Mouse (Mus musculus) ES-E14 (cell line): ENCODE data around the gene BC107364. TPM values are rescaled to one million over a fixed set of nuclear protein-coding genes. Genes with fewer than 3 reads are reported as not detected.
A peak's percentile ranks its signal among the peaks of the same experiment; 100 is the strongest.
"Not testable (repeated sequence)": the region's sequence is repeated elsewhere in the genome, so short reads cannot be mapped to it uniquely, and the experiment has no call there.

Source experiments
- DNase-seq: peaks from one replicate; pipeline ENCODE4 v3.0.0-alpha.2; 2013; ENCODE audit warnings: low read depth, low spot score
- H3K27ac ChIP-seq: 2 replicates; pipeline ENCODE4 v1.5.1; 2012; ENCODE audit warnings: low read depth, mild to moderate bottlenecking, low read length, moderate library complexity, mixed read lengths; ENCODE audit not compliant: poor library complexity, insufficient read depth, severe bottlenecking
- H3K36me3 ChIP-seq: 2 replicates; pipeline ENCODE4 v1.6.1; 2012; ENCODE audit warnings: mild to moderate bottlenecking, low read length, moderate library complexity, mixed read lengths; ENCODE audit not compliant: control insufficient read depth, poor library complexity, insufficient read depth, severe bottlenecking
- H3K4me1 ChIP-seq, 2 experiments: fragments of 150-350 bp in 1 of 2; sonication (generic) in 1 of 2; 2 replicates each; pipeline ENCODE4 v1.6.1; 2012; ENCODE audit warnings: low read length in 2 of 2, mild to moderate bottlenecking in 1 of 2, mixed read lengths in 1 of 2; ENCODE audit not compliant: control insufficient read depth in 2 of 2, insufficient read depth in 2 of 2, poor library complexity in 1 of 2
- H3K4me3 ChIP-seq, 2 experiments: fragments of 150-350 bp in 1 of 2; sonication (generic) in 1 of 2; 2 replicates each; pipeline ENCODE4 v1.5.1; 2012; ENCODE audit warnings: low read length in 2 of 2, low read depth in 1 of 2, mild to moderate bottlenecking in 1 of 2, mixed read lengths in 1 of 2; ENCODE audit not compliant: insufficient read depth in 1 of 2, poor library complexity in 1 of 2, severe bottlenecking in 1 of 2
- H3K9ac ChIP-seq: 2 replicates; pipeline ENCODE4 v1.6.1; 2012; ENCODE audit warnings: low read depth, mild to moderate bottlenecking, low read length, mixed read lengths; ENCODE audit not compliant: poor library complexity, insufficient read depth, severe bottlenecking
- H3K9me3 ChIP-seq: fragments of 150-350 bp; sonication (generic); 2 replicates; pipeline ENCODE4 v1.6.1; 2012; ENCODE audit warnings: low read depth, mild to moderate bottlenecking, low read length; ENCODE audit not compliant: control insufficient read depth, insufficient read depth
- CHD2 ChIP-seq: IDR thresholded peaks from 2 replicates; pipeline ENCODE4 v1.6.1; 2014; ENCODE audit warnings: mild to moderate bottlenecking, low read depth, low read length, inconsistent platforms
- HCFC1 ChIP-seq: IDR thresholded peaks from 2 replicates; pipeline ENCODE4 v1.6.1; 2012; ENCODE audit warnings: low read length, inconsistent platforms, borderline replicate concordance; ENCODE audit not compliant: insufficient read depth
- MAFK ChIP-seq: IDR thresholded peaks from 2 replicates; pipeline ENCODE4 v1.6.1; 2014; ENCODE audit warnings: mild to moderate bottlenecking, low read depth, low read length, inconsistent platforms; ENCODE audit not compliant: insufficient read depth
- ZC3H11A ChIP-seq: IDR thresholded peaks from 2 replicates; pipeline ENCODE4 v1.6.1; 2012; ENCODE audit warnings: low read depth, mild to moderate bottlenecking, inconsistent platforms, low read length, borderline replicate concordance
- ZNF384 ChIP-seq: IDR thresholded peaks from 2 replicates; pipeline ENCODE4 v1.6.1; 2012; ENCODE audit warnings: low read depth, low read length, inconsistent platforms
- in situ Hi-C, 2 experiments: fragments of 600-800 bp; cut with MboI; formaldehyde crosslinking; loops; one replicate each; pipeline ENCODE4 v1.15.1; 2025; ENCODE audit warnings: low sequenced_read_pairs in 2 of 2, inconsistent platforms in 1 of 2; ENCODE audit not compliant: unreplicated experiment in 2 of 2
- total RNA-seq: library from RNA; depleted of rRNA; stranded (reverse); fragments of 300-350 nt; gene quantifications from 2 replicates; pipeline ENCODE4 v1.2.3, GENCODE M21; 2012; rRNA removed

Gene BC107364
- total RNA-seq, 1 experiment, result not detected

GRCm38 (mm10) chr3:96401832-96402501 lies 50.1 kb downstream of the BC107364 start:
- peak overlapping the region; percentile 64 for H3K9ac ChIP-seq
- in situ Hi-C loops, result loop anchor here in 1 of 2 experiments (25.0 kb wide), 1 partner anchor 315 kb away; no protein-coding TSS in a partner anchor
- peaks cover 0 to 11% of the 10 kb centered on the region in 2 experiments; a peak in 2 of 4 replicates for H3K4me1 ChIP-seq
- no peaks in the 10 kb centered on the region for H3K36me3 ChIP-seq
- H3K9me3 ChIP-seq, result no peaks in the 10 kb centered on the region
- DNase-seq, result peak; percentile 73
- no peak overlapping the region for H3K27ac ChIP-seq
- H3K4me3 ChIP-seq, result peak overlapping the region; percentile 58 to 76
- TF ChIP-seq MAFK (peak; percentile 78), ZC3H11A (no peak), HCFC1 (no peak), CHD2 (no peak)

- Histone ChIP-seq H3K4me1 (peaks cover 0 to 11% of the 10 kb centered on the region in 2 experiments; a peak in 2 of 4 replicates), H3K27ac (no peak overlapping the region), H3K9me3 (no peaks in the 10 kb centered on the region), H3K36me3 (no peaks in the 10 kb centered on the region), H3K9ac (peak overlapping the region; percentile 64), H3K4me3 (peak overlapping the region; percentile 58 to 76)
- TF ChIP-seq CHD2 (no peak), ZC3H11A (no peak), HCFC1 (no peak), MAFK (peak; percentile 90)
- in situ Hi-C loops, result loop anchor here in 1 of 2 experiments (25.0 kb wide), 1 partner anchor 314 kb away; no protein-coding TSS in a partner anchor
- DNase-seq, result no peak
These were observed 50.7 kb downstream of the BC107364 start for GRCm38 (mm10) chr3:96401474-96401831.

GRCm38 (mm10) chr3:96398911-96399310 lies 53.2 kb downstream of the BC107364 start:
- in situ Hi-C loops, result loop anchor here in 1 of 2 experiments (10.0 kb wide), 1 partner anchor 74 kb away; no protein-coding TSS in a partner anchor
- Histone ChIP-seq H3K27ac (no peak overlapping the region), H3K9me3 (no peaks in the 10 kb centered on the region), H3K4me1 (peaks cover 0 to 9% of the 10 kb centered on the region in 2 experiments; a peak in 2 of 4 replicates), H3K36me3 (no peaks in the 10 kb centered on the region), H3K9ac (no peak overlapping the region), H3K4me3 (no peak overlapping the region)
- DNase-seq, result no peak
- TF ChIP-seq HCFC1 (no peak), MAFK (peak; percentile 80)

GRCm38 (mm10) chr3:96396857-96397256 lies 55.2 kb downstream of the BC107364 start:
- Histone ChIP-seq H3K4me1 (peaks cover 0 to 7% of the 10 kb centered on the region in 2 experiments; a peak in 2 of 4 replicates), H3K4me3 (no peak overlapping the region), H3K9me3 (no peaks in the 10 kb centered on the region), H3K9ac (no peak overlapping the region), H3K27ac (no peak overlapping the region), H3K36me3 (no peaks in the 10 kb centered on the region)
- TF ChIP-seq HCFC1, result no peak
- TF ChIP-seq CHD2, result no peak
- no peak for TF ChIP-seq MAFK
- no peak for TF ChIP-seq ZC3H11A
- TF ChIP-seq ZNF384, result no peak
- no peak for DNase-seq
- in situ Hi-C loops, result loop anchor here in 1 of 2 experiments (10.0 kb wide), 1 partner anchor 72 kb away; no protein-coding TSS in a partner anchor

GRCm38 (mm10) chr3:96387202-96387601 lies 64.9 kb downstream of the BC107364 start:
- H3K36me3 ChIP-seq, H3K4me1 ChIP-seq, DNase-seq, H3K9ac ChIP-seq, H3K4me3 ChIP-seq, H3K27ac ChIP-seq, in situ Hi-C loops, H3K9me3 ChIP-seq: not testable (repeated sequence)

Other genes with a start within 250 kb of the BC107364 start
- 70.8 and 76.4 TPM in 2 replicates for gene Bola1, start 232.6 kb downstream of the BC107364 start, total RNA-seq
- 54.2 and 70.0 TPM in 2 replicates for gene Hist2h2ab, start 232.4 kb downstream of the BC107364 start, total RNA-seq
- 684 and 687 TPM in 2 replicates for gene Hist2h2ac, start 231.4 kb downstream of the BC107364 start, total RNA-seq
- gene Hist2h2be, start 231.2 kb downstream of the BC107364 start, total RNA-seq, result 0.80 and 1.0 TPM in 2 replicates
- gene Hist2h3c2, start 213.2 kb downstream of the BC107364 start, total RNA-seq, result 398 and 546 TPM in 2 replicates
- gene Hist2h2aa2, start 212.0 kb downstream of the BC107364 start, total RNA-seq, result 2,531 and 3,588 TPM in 2 replicates
- 2,311 and 3,075 TPM in 2 replicates for gene Hist2h2aa1, start 206.8 kb downstream of the BC107364 start, total RNA-seq
- gene Hist2h3c1, start 205.6 kb downstream of the BC107364 start, total RNA-seq, result not detected in 2 replicates
- 46.0 TPM in 2 replicates for gene Hist2h4, start 189.0 kb downstream of the BC107364 start, total RNA-seq
- 806 and 880 TPM in 2 replicates for gene Hist2h3b, start 183.7 kb downstream of the BC107364 start, total RNA-seq
- 1,985 and 2,453 TPM in 2 replicates for gene Hist2h2bb, start 182.6 kb downstream of the BC107364 start, total RNA-seq
- gene Fcgr1, start 158.3 kb downstream of the BC107364 start, total RNA-seq, result not detected in 2 replicates
- gene Hfe2, start 72.9 kb upstream of the BC107364 start, total RNA-seq, result 1.0 and 1.2 TPM in 2 replicates
- gene Txnip, start 105.7 kb upstream of the BC107364 start, total RNA-seq, result 128 and 161 TPM in 2 replicates
- 1.8 and 2.0 TPM in 2 replicates for gene Gm16253, start 124.7 kb upstream of the BC107364 start, total RNA-seq
- gene Polr3gl, start 141.9 kb upstream of the BC107364 start, total RNA-seq, result 5.7 and 8.1 TPM in 2 replicates
- 0.67 and 1.1 TPM in 2 replicates for gene Ankrd34a, start 144.3 kb upstream of the BC107364 start, total RNA-seq
- gene Lix1l, start 148.8 kb upstream of the BC107364 start, total RNA-seq, result 2.6 and 4.6 TPM in 2 replicates
- 115 and 140 TPM in 2 replicates for gene Rbm8a, start 177.6 kb upstream of the BC107364 start, total RNA-seq
- 15.6 and 23.6 TPM in 2 replicates for gene Pex11b, start 183.1 kb upstream of the BC107364 start, total RNA-seq
- 0.13 and 0.21 TPM in 2 replicates for gene Gm42957, start 183.2 kb upstream of the BC107364 start, total RNA-seq
- gene Itga10, start 193.3 kb upstream of the BC107364 start, total RNA-seq, result 1.0 and 1.7 TPM in 2 replicates
- gene Ankrd35, start 217.8 kb upstream of the BC107364 start, total RNA-seq, result 3.7 and 5.7 TPM in 2 replicates
- 14.6 and 27.9 TPM in 2 replicates for gene Pias3, start 244.1 kb upstream of the BC107364 start, total RNA-seq